In genomic region chr5:101657698-101658097, GRCm38 (mm10) we compare ENCODE assay signal across 21 mouse cellular contexts. TPM values are rescaled to one million over a fixed set of nuclear protein-coding genes. Genes with fewer than 3 reads are reported as not detected.
DNase-seq lines count a peak whose midpoint lies in the region; ATAC-seq lines count a peak whose summit lies in the region.
"Had no signal": no experiment of that assay in that cellular context is flagged by ENCODE, and none has a peak within 500 bp of the region (broad histone marks: within the 10 kb centered on the region; RNA-seq: fewer than 3 reads in every experiment).

No protein-coding gene starts in this region.

- H3K4me1 ChIP-seq in midbrain, embryonic 13.5 days (replicated peaks) = peaks cover 9% of the 10 kb centered on the region; the same call in 1 of the 2 replicates
- H3K4me1 ChIP-seq in midbrain, embryonic 15.5 days = peaks cover 6% of the 10 kb centered on the region
- no peaks in the 10 kb centered on the region for H3K4me1 ChIP-seq in neural tube, embryonic 12.5 days
- H3K4me1 ChIP-seq in heart, embryonic 11.5 days (ENCODE audit: control insufficient read depth, insufficient read depth, low read length) = no peaks in the 10 kb centered on the region

- no peak for ATAC-seq in midbrain, embryonic 13.5 days
- no peak for ATAC-seq in midbrain, embryonic 15.5 days (replicated peaks)
- no peak for ATAC-seq in neural tube, embryonic 12.5 days (ENCODE audit: low FRiP score, low read depth)
- no peak for ATAC-seq in heart, embryonic 11.5 days (replicated peaks; ENCODE audit: insufficient number of reproducible peaks, low FRiP score, low TSS enrichment)
- ATAC-seq in megakaryocyte-erythroid progenitor cell, adult 5-6 weeks (replicated peaks; ENCODE audit: low FRiP score, low TSS enrichment, poor library complexity, severe bottlenecking) = no peak
- ATAC-seq: liver, postnatal 0 days had no signal

- H3K36me3 ChIP-seq in midbrain, embryonic 13.5 days = no peaks in the 10 kb centered on the region
- H3K36me3 ChIP-seq in midbrain, embryonic 15.5 days (replicated peaks) = no peaks in the 10 kb centered on the region
- no peaks in the 10 kb centered on the region for H3K36me3 ChIP-seq in neural tube, embryonic 12.5 days
- H3K36me3 ChIP-seq in heart, embryonic 11.5 days (ENCODE audit: control insufficient read depth, insufficient read depth, low read length) = no peaks in the 10 kb centered on the region
- H3K36me3 ChIP-seq: embryonic facial prominence, embryonic 15.5 days; forebrain, embryonic 10.5 days; heart, embryonic 15.5 days had no signal

- H3K4me3 ChIP-seq in midbrain, embryonic 13.5 days (replicated peaks) = no peak overlapping the region
- no peak overlapping the region for H3K4me3 ChIP-seq in midbrain, embryonic 15.5 days
- H3K4me3 ChIP-seq in neural tube, embryonic 12.5 days = no peak overlapping the region
- no peak overlapping the region for H3K4me3 ChIP-seq in heart, embryonic 11.5 days (ENCODE audit: low read depth, low read length)
- H3K4me3 ChIP-seq: embryonic facial prominence, embryonic 15.5 days; forebrain, embryonic 10.5 days; heart, embryonic 15.5 days had no signal

- no peak overlapping the region for H3K27ac ChIP-seq in midbrain, embryonic 13.5 days
- no peak overlapping the region for H3K27ac ChIP-seq in midbrain, embryonic 15.5 days
- H3K27ac ChIP-seq in neural tube, embryonic 12.5 days = no peak overlapping the region
- no peak overlapping the region for H3K27ac ChIP-seq in heart, embryonic 11.5 days (ENCODE audit: low read depth, low read length)
- H3K27ac ChIP-seq: embryonic facial prominence, embryonic 15.5 days; forebrain, embryonic 10.5 days; heart, embryonic 15.5 days had no signal

- intact Hi-C loops in heart, postnatal 25 days (cut with DNase I) = no loop called here

- peak; percentile 57 for DNase-seq in embryo, embryonic 9.5 days (ENCODE audit: extremely low spot score)
- DNase-seq in embryo, embryonic 10 days (ENCODE audit: low spot score) = no peak
- DNase-seq in heart, postnatal 25 days (ENCODE audit: low spot score) = no peak
- DNase-seq: adrenal gland, postnatal 25 days; gastrocnemius, postnatal 10 days; kidney, adult 8-10 months; kidney, postnatal 36 days; liver; liver, postnatal 0 days; lung, postnatal 14 days; right cerebral cortex, adult 18-20 months; spleen, adult 18-20 months; thymus, postnatal 14 days had no signal

- WGBS in midbrain, embryonic 13.5 days = under 1% methylated on average over 10 of the region's 10 CpGs
- 4% methylated on average over 10 of the region's 10 CpGs for WGBS in midbrain, embryonic 15.5 days
- 3% methylated on average over 10 of the region's 10 CpGs for WGBS in neural tube, embryonic 12.5 days
- WGBS in heart, embryonic 11.5 days (ENCODE audit: insufficient replicate concordance) = 4% methylated on average over 10 of the region's 10 CpGs

- peaks cover 92% of the 10 kb centered on the region for H3K27me3 ChIP-seq in midbrain, embryonic 13.5 days
- H3K27me3 ChIP-seq in midbrain, embryonic 15.5 days (replicated peaks) = peaks cover 81% of the 10 kb centered on the region
- H3K27me3 ChIP-seq in neural tube, embryonic 12.5 days (replicated peaks) = peaks cover 92% of the 10 kb centered on the region
- H3K27me3 ChIP-seq in heart, embryonic 11.5 days (ENCODE audit: control insufficient read depth, insufficient read depth, low read length) = peaks cover 79% of the 10 kb centered on the region

- peak overlapping the region; percentile 22; the same call in 1 of the 2 replicates for H3K4me2 ChIP-seq in midbrain, embryonic 13.5 days (replicated peaks)
- no peak overlapping the region for H3K4me2 ChIP-seq in midbrain, embryonic 15.5 days
- H3K4me2 ChIP-seq in neural tube, embryonic 12.5 days (replicated peaks) = peak overlapping the region; percentile 22; the same call in 1 of the 2 replicates
- H3K4me2 ChIP-seq in heart, embryonic 11.5 days = no peak overlapping the region
- H3K4me2 ChIP-seq: embryonic facial prominence, embryonic 15.5 days; heart, embryonic 15.5 days had no signal

- H3K9ac ChIP-seq in midbrain, embryonic 13.5 days (replicated peaks) = no peak overlapping the region
- no peak overlapping the region for H3K9ac ChIP-seq in midbrain, embryonic 15.5 days
- H3K9ac ChIP-seq in neural tube, embryonic 12.5 days = no peak overlapping the region
- H3K9ac ChIP-seq in heart, embryonic 11.5 days (ENCODE audit: low read depth, low read length) = no peak overlapping the region
- H3K9ac ChIP-seq: embryonic facial prominence, embryonic 15.5 days; heart, embryonic 15.5 days; liver, postnatal 0 days had no signal

- H3K9me3 ChIP-seq in midbrain, embryonic 13.5 days = no peaks in the 10 kb centered on the region
- H3K9me3 ChIP-seq in midbrain, embryonic 15.5 days = no peaks in the 10 kb centered on the region
- no peaks in the 10 kb centered on the region for H3K9me3 ChIP-seq in neural tube, embryonic 12.5 days
- H3K9me3 ChIP-seq in heart, embryonic 11.5 days (replicated peaks; ENCODE audit: control insufficient read depth, low read length) = no peaks in the 10 kb centered on the region
- H3K9me3 ChIP-seq: embryonic facial prominence, embryonic 15.5 days; forebrain, embryonic 10.5 days; heart, embryonic 15.5 days had no signal

RNA-seq across cellular contexts. Expression of gene Nkx6-1, which starts 7.1 kb away (rescaled TPM):
- polyA plus RNA-seq in midbrain, embryonic 13.5 days (2015; fragmentation: Nextera tagmentation; extraction: Ambion mirVana) = 2.2 and 3.5 TPM in 2 replicates
- 2.1 and 2.5 TPM in 2 replicates for polyA plus RNA-seq in midbrain, embryonic 15.5 days (2015; fragmentation: Nextera tagmentation; extraction: Ambion mirVana)
- polyA plus RNA-seq in neural tube, embryonic 12.5 days (2016; fragmentation: Nextera tagmentation; extraction: Ambion mirVana) = 9.6 and 11.5 TPM in 2 replicates
- polyA plus RNA-seq in heart, embryonic 11.5 days (2014; fragmentation: Nextera tagmentation; extraction: Ambion mirVana) = 0.07 and 0.29 TPM in 2 replicates
- not detected in 2 replicates for total RNA-seq in megakaryocyte-erythroid progenitor cell, adult 5-6 weeks (2014; fragmentation: Nextera tagmentation)
- total RNA-seq in megakaryocyte-erythroid progenitor cell, adult 5-6 weeks (2017) = not detected in 2 replicates
- under 1 TPM; 0.10 to 0.14 TPM for total RNA-seq in heart, postnatal 25 days (2021)
- total RNA-seq: adrenal gland, postnatal 25 days had no signal
- polyA plus RNA-seq: embryonic facial prominence, embryonic 15.5 days; liver, postnatal 0 days had no signal

Comparison
In these comparisons a context has a peak if more than half of its experiments do, and no peak if none do; other contexts are left out.
1. H3K4me2 ChIP-seq: peak in midbrain, embryonic 13.5 days (single experiment) and neural tube, embryonic 12.5 days (single experiment); none in midbrain, embryonic 15.5 days (single experiment) and heart, embryonic 11.5 days (single experiment).